Mouse (Mus musculus): Measurements from ENCODE around the gene Nrcam. TPM values are rescaled to one million over a fixed set of nuclear protein-coding genes. Genes with fewer than 3 reads are reported as not detected.

Nrcam gene
- total and polyA plus RNA-seq, 3 experiments: 0.16 to 0.23 (median 0.20) TPM

- no peak overlapping the region for H3K27ac ChIP-seq
- no peaks in the 10 kb centered on the region for H3K27me3 ChIP-seq (ENCODE audit: control insufficient read depth, insufficient read depth, low read length)
- intact Hi-C loops (cut with DNase I): no loop called here
- WGBS: 84% methylated on average over 6 of the region's 6 CpGs
- TF ChIP-seq POLR2A (IDR thresholded peaks at IDR 0.05; ENCODE audit: insufficient read depth, low read depth, low read length): no peak
- TF ChIP-seq CTCF (IDR thresholded peaks at IDR 0.05): no peak
- TF ChIP-seq EP300 (IDR thresholded peaks at IDR 0.05; ENCODE audit: insufficient read depth, low read depth, low read length): no peak
- no peaks in the 10 kb centered on the region for H3K4me1 ChIP-seq (ENCODE audit: control insufficient read depth, insufficient read depth, low read length)
- H3K9ac ChIP-seq (ENCODE audit: low read depth, low read length): no peak overlapping the region
- H3K4me3 ChIP-seq: no peak overlapping the region
- no peak for DNase-seq
- H3K79me2 ChIP-seq (replicated peaks; ENCODE audit: control insufficient read depth, insufficient read depth, low read length): no peaks in the 10 kb centered on the region
- no peaks in the 10 kb centered on the region for H3K36me3 ChIP-seq (ENCODE audit: control insufficient read depth, insufficient read depth, low read length)
Observed at GRCm38 (mm10) chr12:44375956-44376355, 47.3 kb downstream of the Nrcam start.

- Histone ChIP-seq H3K27me3 (ENCODE audit: control insufficient read depth, insufficient read depth, low read length) (no peaks in the 10 kb centered on the region), H3K4me1 (ENCODE audit: control insufficient read depth, insufficient read depth, low read length) (no peaks in the 10 kb centered on the region), H3K36me3 (ENCODE audit: control insufficient read depth, insufficient read depth, low read length) (no peaks in the 10 kb centered on the region), H3K27ac (no peak overlapping the region), H3K4me3 (no peak overlapping the region), H3K79me2 (replicated peaks; ENCODE audit: control insufficient read depth, insufficient read depth, low read length) (no peaks in the 10 kb centered on the region), H3K9ac (ENCODE audit: low read depth, low read length) (no peak overlapping the region)
- WGBS: 71% methylated on average over 8 of the region's 8 CpGs
- intact Hi-C loops (cut with DNase I): no loop called here
- no peak for DNase-seq
- TF ChIP-seq CTCF (IDR thresholded peaks at IDR 0.05): no peak
- TF ChIP-seq EP300 (IDR thresholded peaks at IDR 0.05; ENCODE audit: insufficient read depth, low read depth, low read length): no peak
- TF ChIP-seq POLR2A (IDR thresholded peaks at IDR 0.05; ENCODE audit: insufficient read depth, low read depth, low read length): no peak
Observed at GRCm38 (mm10) chr12:44378431-44379161, 49.9 kb downstream of the Nrcam start.

DNA sequence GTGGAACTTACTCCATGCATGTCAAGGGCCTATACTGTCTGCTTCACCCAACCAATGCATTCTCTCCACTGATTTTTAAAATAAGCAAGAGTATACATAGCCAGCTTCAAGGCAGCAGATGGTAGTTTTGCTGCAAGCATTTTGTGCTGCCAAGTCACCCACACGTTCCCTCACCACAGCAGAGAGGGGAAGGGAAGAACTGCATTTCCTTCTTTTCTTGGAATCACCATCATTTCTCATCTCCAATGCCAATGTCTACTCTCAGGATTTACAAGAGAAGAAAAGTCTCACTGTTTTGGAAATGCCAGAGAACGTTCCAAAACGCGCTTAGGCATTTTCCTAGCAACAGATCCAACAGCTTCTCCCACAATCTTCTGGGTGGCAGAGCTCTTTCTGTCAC lies 52.1 kb downstream of the Nrcam start:
- Histone ChIP-seq H3K4me3 (no peak overlapping the region), H3K36me3 (ENCODE audit: control insufficient read depth, insufficient read depth, low read length) (no peaks in the 10 kb centered on the region), H3K27me3 (ENCODE audit: control insufficient read depth, insufficient read depth, low read length) (no peaks in the 10 kb centered on the region), H3K9ac (ENCODE audit: low read depth, low read length) (no peak overlapping the region), H3K79me2 (replicated peaks; ENCODE audit: control insufficient read depth, insufficient read depth, low read length) (no peaks in the 10 kb centered on the region), H3K4me1 (ENCODE audit: control insufficient read depth, insufficient read depth, low read length) (no peaks in the 10 kb centered on the region), H3K27ac (no peak overlapping the region)
- no peak for TF ChIP-seq CTCF (IDR thresholded peaks at IDR 0.05)
- no peak for TF ChIP-seq EP300 (IDR thresholded peaks at IDR 0.05; ENCODE audit: insufficient read depth, low read depth, low read length)
- TF ChIP-seq POLR2A (IDR thresholded peaks at IDR 0.05; ENCODE audit: insufficient read depth, low read depth, low read length): no peak
- WGBS: 75% methylated on average over 4 of the region's 4 CpGs
- DNase-seq: no peak
- intact Hi-C loops (cut with DNase I): no loop called here

GRCm38 (mm10) chr12:44386398-44386797 lies 57.7 kb downstream of the Nrcam start:
- WGBS: 65% methylated on average over 7 of the region's 7 CpGs
- Histone ChIP-seq H3K4me1 (ENCODE audit: control insufficient read depth, insufficient read depth, low read length) (no peaks in the 10 kb centered on the region), H3K36me3 (ENCODE audit: control insufficient read depth, insufficient read depth, low read length) (no peaks in the 10 kb centered on the region), H3K27me3 (ENCODE audit: control insufficient read depth, insufficient read depth, low read length) (no peaks in the 10 kb centered on the region), H3K4me3 (no peak overlapping the region), H3K9ac (ENCODE audit: low read depth, low read length) (no peak overlapping the region), H3K27ac (no peak overlapping the region), H3K79me2 (replicated peaks; ENCODE audit: control insufficient read depth, insufficient read depth, low read length) (no peaks in the 10 kb centered on the region)
- intact Hi-C loops (cut with DNase I): no loop called here
- no peak for DNase-seq
- TF ChIP-seq EP300 (IDR thresholded peaks at IDR 0.05; ENCODE audit: insufficient read depth, low read depth, low read length) (no peak), CTCF (IDR thresholded peaks at IDR 0.05) (no peak), POLR2A (IDR thresholded peaks at IDR 0.05; ENCODE audit: insufficient read depth, low read depth, low read length) (no peak)

DNA sequence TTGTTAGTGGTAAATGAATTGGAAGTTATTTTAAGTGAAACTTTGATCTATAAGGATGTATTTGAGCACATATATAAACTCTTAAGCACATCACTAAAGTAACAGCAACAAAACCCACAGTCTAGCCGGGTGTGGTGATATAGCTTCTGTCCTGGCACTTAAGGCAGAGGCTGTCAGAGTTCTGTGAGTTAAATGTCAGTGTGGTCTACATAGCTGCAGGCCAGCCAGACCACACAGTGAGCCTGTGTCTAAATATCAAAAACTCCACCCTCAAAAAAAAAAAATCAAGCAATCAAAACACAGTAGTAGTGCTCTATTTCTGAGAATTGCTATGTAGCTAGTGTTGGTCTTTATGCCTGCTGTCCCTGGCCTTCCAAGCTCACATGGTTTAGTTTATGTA lies 59.5 kb downstream of the Nrcam start:
- TF ChIP-seq POLR2A (IDR thresholded peaks at IDR 0.05; ENCODE audit: insufficient read depth, low read depth, low read length) (no peak), CTCF (IDR thresholded peaks at IDR 0.05) (no peak)
- H3K4me1 ChIP-seq (ENCODE audit: control insufficient read depth, insufficient read depth, low read length): no peaks in the 10 kb centered on the region
- intact Hi-C loops (cut with DNase I): no loop called here
- no peak overlapping the region for H3K4me3 ChIP-seq
- no peak for DNase-seq
- H3K27me3 ChIP-seq (ENCODE audit: control insufficient read depth, insufficient read depth, low read length): no peaks in the 10 kb centered on the region
- no peak overlapping the region for H3K27ac ChIP-seq
- no peaks in the 10 kb centered on the region for H3K79me2 ChIP-seq (replicated peaks; ENCODE audit: control insufficient read depth, insufficient read depth, low read length)
- 47% methylated on average over 1 of the region's 1 CpGs for WGBS
- no peaks in the 10 kb centered on the region for H3K36me3 ChIP-seq (ENCODE audit: control insufficient read depth, insufficient read depth, low read length)
- no peak overlapping the region for H3K9ac ChIP-seq (ENCODE audit: low read depth, low read length)

GRCm38 (mm10) chr12:44390391-44391137 lies 61.9 kb downstream of the Nrcam start:
- H3K4me1 ChIP-seq (ENCODE audit: control insufficient read depth, insufficient read depth, low read length): no peaks in the 10 kb centered on the region
- TF ChIP-seq EP300 (IDR thresholded peaks at IDR 0.05; ENCODE audit: insufficient read depth, low read depth, low read length): no peak
- no peak for TF ChIP-seq POLR2A (IDR thresholded peaks at IDR 0.05; ENCODE audit: insufficient read depth, low read depth, low read length)
- TF ChIP-seq CTCF (IDR thresholded peaks at IDR 0.05): no peak
- 74% methylated on average over 5 of the region's 5 CpGs for WGBS

More at GRCm38 (mm10) chr12:44390391-44391137, 61.9 kb downstream of the Nrcam start:
- DNase-seq: no peak
- Histone ChIP-seq H3K36me3 (ENCODE audit: control insufficient read depth, insufficient read depth, low read length) (no peaks in the 10 kb centered on the region), H3K27ac (no peak overlapping the region), H3K9ac (ENCODE audit: low read depth, low read length) (no peak overlapping the region), H3K27me3 (ENCODE audit: control insufficient read depth, insufficient read depth, low read length) (no peaks in the 10 kb centered on the region), H3K79me2 (replicated peaks; ENCODE audit: control insufficient read depth, insufficient read depth, low read length) (no peaks in the 10 kb centered on the region), H3K4me3 (no peak overlapping the region)
- intact Hi-C loops (cut with DNase I): no loop called here
